Mouse (Mus musculus) erythroid progenitor cell, adult 5-6 weeks (primary cell): ENCODE measurements around the gene Matn4. TPM values are rescaled to one million over a fixed set of nuclear protein-coding genes. Genes with fewer than 3 reads are reported as not detected.

Experiments
- total RNA-seq, 2 experiments: library from RNA; stranded (forward) in 1 of 2; stranded (reverse) in 1 of 2; fragments of 150-400 nt in 1 of 2; fragments of 186-747, 209-891 nt in 1 of 2; gene quantifications; 2 replicates each; pipeline versions ENCODE4 v1.2.3 to v1.2.4; 2015 to 2017; ENCODE audit warnings: low replicate concordance in 2 of 2

The Matn4 gene
- total RNA-seq, 2 experiments from 2014 or later = not detected

Other genes starting within 250 kb of the Matn4 start
- not detected in 2 replicates for gene Kcns1, start 234.0 kb downstream of the Matn4 start, total RNA-seq (2015; ENCODE audit: low replicate concordance)
- not detected in 2 replicates for gene Kcns1, start 234.0 kb downstream of the Matn4 start, total RNA-seq (2017; ENCODE audit: low replicate concordance)
- gene Wfdc5, start 222.4 kb downstream of the Matn4 start, total RNA-seq (2015; ENCODE audit: low replicate concordance) = not detected in 2 replicates
- not detected in 2 replicates for gene Wfdc5, start 222.4 kb downstream of the Matn4 start, total RNA-seq (2017; ENCODE audit: low replicate concordance)
- gene Wfdc12, start 214.6 kb downstream of the Matn4 start, total RNA-seq (2015; ENCODE audit: low replicate concordance) = not detected in 2 replicates
- gene Wfdc12, start 214.6 kb downstream of the Matn4 start, total RNA-seq (2017; ENCODE audit: low replicate concordance) = not detected in 2 replicates
- gene Wfdc15a, start 205.0 kb downstream of the Matn4 start, total RNA-seq (2015; ENCODE audit: low replicate concordance) = not detected in 2 replicates
- not detected in 2 replicates for gene Wfdc15a, start 205.0 kb downstream of the Matn4 start, total RNA-seq (2017; ENCODE audit: low replicate concordance)
- gene Wfdc15b, start 183.5 kb downstream of the Matn4 start, total RNA-seq (2015; ENCODE audit: low replicate concordance) = not detected in 2 replicates
- gene Wfdc15b, start 183.5 kb downstream of the Matn4 start, total RNA-seq (2017; ENCODE audit: low replicate concordance) = not detected in 2 replicates
- gene Svs2, start 166.7 kb downstream of the Matn4 start, total RNA-seq (2015; ENCODE audit: low replicate concordance) = not detected in 2 replicates
- not detected in 2 replicates for gene Svs2, start 166.7 kb downstream of the Matn4 start, total RNA-seq (2017; ENCODE audit: low replicate concordance)
- not detected in 2 replicates for gene Svs3b, start 148.5 kb downstream of the Matn4 start, total RNA-seq (2015; ENCODE audit: low replicate concordance)
- not detected in 2 replicates for gene Svs3b, start 148.5 kb downstream of the Matn4 start, total RNA-seq (2017; ENCODE audit: low replicate concordance)
- gene Svs4, start 126.7 kb downstream of the Matn4 start, total RNA-seq (2015; ENCODE audit: low replicate concordance) = not detected in 2 replicates
- gene Svs4, start 126.7 kb downstream of the Matn4 start, total RNA-seq (2017; ENCODE audit: low replicate concordance) = not detected in 2 replicates
- gene Svs3a, start 115.9 kb downstream of the Matn4 start, total RNA-seq (2015; ENCODE audit: low replicate concordance) = not detected in 2 replicates
- gene Svs3a, start 115.9 kb downstream of the Matn4 start, total RNA-seq (2017; ENCODE audit: low replicate concordance) = not detected in 2 replicates
- gene Svs6, start 88.4 kb downstream of the Matn4 start, total RNA-seq (2015; ENCODE audit: low replicate concordance) = not detected in 2 replicates
- gene Svs6, start 88.4 kb downstream of the Matn4 start, total RNA-seq (2017; ENCODE audit: low replicate concordance) = not detected in 2 replicates
- gene Svs5, start 72.4 kb downstream of the Matn4 start, total RNA-seq (2015; ENCODE audit: low replicate concordance) = not detected in 2 replicates
- gene Svs5, start 72.4 kb downstream of the Matn4 start, total RNA-seq (2017; ENCODE audit: low replicate concordance) = not detected in 2 replicates
- 36.9 and 68.8 TPM in 2 replicates for gene Slpi, start 16.1 kb downstream of the Matn4 start, total RNA-seq (2015; ENCODE audit: low replicate concordance)
- 6.3 and 11.0 TPM in 2 replicates for gene Slpi, start 16.1 kb downstream of the Matn4 start, total RNA-seq (2017; ENCODE audit: low replicate concordance)
- gene Rbpjl, start 2.0 kb downstream of the Matn4 start, total RNA-seq (2015; ENCODE audit: low replicate concordance) = not detected in 2 replicates
- gene Rbpjl, start 2.0 kb downstream of the Matn4 start, total RNA-seq (2017; ENCODE audit: low replicate concordance) = not detected in 2 replicates
- gene Sdc4, start 38.7 kb upstream of the Matn4 start, total RNA-seq (2015; ENCODE audit: low replicate concordance) = 2.5 and 7.2 TPM in 2 replicates
- 5.7 and 7.2 TPM in 2 replicates for gene Sdc4, start 38.7 kb upstream of the Matn4 start, total RNA-seq (2017; ENCODE audit: low replicate concordance)
- 8.8 and 10.8 TPM in 2 replicates for gene Sys1, start 51.8 kb upstream of the Matn4 start, total RNA-seq (2015; ENCODE audit: low replicate concordance)
- 3.1 and 5.3 TPM in 2 replicates for gene Sys1, start 51.8 kb upstream of the Matn4 start, total RNA-seq (2017; ENCODE audit: low replicate concordance)
- not detected in 2 replicates for gene Gm20458, start 55.8 kb upstream of the Matn4 start, total RNA-seq (2015; ENCODE audit: low replicate concordance)
- gene Gm20458, start 55.8 kb upstream of the Matn4 start, total RNA-seq (2017; ENCODE audit: low replicate concordance) = not detected in 2 replicates
- gene Trp53tg5, start 68.6 kb upstream of the Matn4 start, total RNA-seq (2015; ENCODE audit: low replicate concordance) = not detected in 2 replicates
- not detected in 2 replicates for gene Trp53tg5, start 68.6 kb upstream of the Matn4 start, total RNA-seq (2017; ENCODE audit: low replicate concordance)
- gene Dbndd2, start 80.9 kb upstream of the Matn4 start, total RNA-seq (2015; ENCODE audit: low replicate concordance) = 6.3 TPM in 1 of 2 replicates, not detected in the other
- gene Dbndd2, start 80.9 kb upstream of the Matn4 start, total RNA-seq (2017; ENCODE audit: low replicate concordance) = 0.61 TPM in 1 of 2 replicates, not detected in the other
- gene Pigt, start 92.4 kb upstream of the Matn4 start, total RNA-seq (2015; ENCODE audit: low replicate concordance) = 18.0 and 22.7 TPM in 2 replicates
- 7.7 and 26.9 TPM in 2 replicates for gene Pigt, start 92.4 kb upstream of the Matn4 start, total RNA-seq (2017; ENCODE audit: low replicate concordance)
- not detected in 2 replicates for gene Wfdc2, start 157.3 kb upstream of the Matn4 start, total RNA-seq (2015; ENCODE audit: low replicate concordance)
- not detected in 2 replicates for gene Wfdc2, start 157.3 kb upstream of the Matn4 start, total RNA-seq (2017; ENCODE audit: low replicate concordance)
- not detected in 2 replicates for gene Spint3, start 168.3 kb upstream of the Matn4 start, total RNA-seq (2015; ENCODE audit: low replicate concordance)
- gene Spint3, start 168.3 kb upstream of the Matn4 start, total RNA-seq (2017; ENCODE audit: low replicate concordance) = not detected in 2 replicates
- not detected in 2 replicates for gene Wfdc6a, start 180.3 kb upstream of the Matn4 start, total RNA-seq (2015; ENCODE audit: low replicate concordance)
- not detected in 2 replicates for gene Wfdc6a, start 180.3 kb upstream of the Matn4 start, total RNA-seq (2017; ENCODE audit: low replicate concordance)
- gene Eppin, start 188.4 kb upstream of the Matn4 start, total RNA-seq (2015; ENCODE audit: low replicate concordance) = not detected in 2 replicates
- not detected in 2 replicates for gene Eppin, start 188.4 kb upstream of the Matn4 start, total RNA-seq (2017; ENCODE audit: low replicate concordance)
- not detected in 2 replicates for gene Wfdc6b, start 208.4 kb upstream of the Matn4 start, total RNA-seq (2015; ENCODE audit: low replicate concordance)
- gene Wfdc6b, start 208.4 kb upstream of the Matn4 start, total RNA-seq (2017; ENCODE audit: low replicate concordance) = not detected in 2 replicates
- not detected in 2 replicates for gene Wfdc8, start 208.5 kb upstream of the Matn4 start, total RNA-seq (2015; ENCODE audit: low replicate concordance)
- gene Wfdc8, start 208.5 kb upstream of the Matn4 start, total RNA-seq (2017; ENCODE audit: low replicate concordance) = not detected in 2 replicates
- gene Wfdc16, start 233.6 kb upstream of the Matn4 start, total RNA-seq (2015; ENCODE audit: low replicate concordance) = not detected in 2 replicates
- gene Wfdc16, start 233.6 kb upstream of the Matn4 start, total RNA-seq (2017; ENCODE audit: low replicate concordance) = not detected in 2 replicates